Mouse (Mus musculus) lung, postnatal 0 days (tissue): ENCODE data around the gene Tssk4.

ENCODE experiments used
- CTCF ChIP-seq: IDR thresholded peaks from 2 replicates; pipeline ENCODE4 v1.5.1; 2016; ENCODE audit warnings: antibody characterized with exemption, mild to moderate bottlenecking
- EP300 ChIP-seq: IDR thresholded peaks from 2 replicates; pipeline ENCODE4 v1.6.1; 2016; ENCODE audit warnings: antibody characterized with exemption, mild to moderate bottlenecking, control low read depth

GRCm38 (mm10) chr14:55642679-55643059 is 7.3 kb upstream of the Tssk4 start:
- TF ChIP-seq EP300 = no peak
- TF ChIP-seq CTCF = no peak
